Mouse (Mus musculus) midbrain, postnatal 0 days (tissue): ENCODE results near the gene 2200002J24Rik. TPM values are rescaled to one million over a fixed set of nuclear protein-coding genes. Genes with fewer than 3 reads are reported as not detected.

Experiments
- ATAC-seq: fragments of 200-750 bp; cut with Nextera tagmentation; 2 replicates; pipeline ENCODE4 v1.8.0; 2017; ENCODE audit warnings: moderate number of reproducible peaks, mild to moderate bottlenecking, moderate TSS enrichment, moderate library complexity; ENCODE audit not compliant: low FRiP score
- DNase-seq: peaks from one replicate; pipeline ENCODE4 v3.0.0-alpha.2; 2015; ENCODE audit warnings: low spot score
- H3K27ac ChIP-seq: fragments of 300-500 bp; sonication (generic); 2 replicates; pipeline ENCODE4 v1.5.1; 2014; ENCODE audit warnings: low read depth, mild to moderate bottlenecking, low read length, mixed read lengths
- H3K27me3 ChIP-seq: fragments of 300-500 bp; sonication (generic); 2 replicates; pipeline ENCODE4 v1.6.1; 2014; ENCODE audit warnings: low read length, control low read depth, mixed read lengths; ENCODE audit not compliant: insufficient read depth
- H3K36me3 ChIP-seq: fragments of 300-500 bp; sonication (generic); 2 replicates; pipeline ENCODE4 v1.6.1; 2014; ENCODE audit warnings: low read length, control low read depth, mixed read lengths; ENCODE audit not compliant: insufficient read depth
- H3K4me1 ChIP-seq: fragments of 300-500 bp; sonication (generic); 2 replicates; pipeline ENCODE4 v1.6.1; 2014; ENCODE audit warnings: mild to moderate bottlenecking, control low read depth, antibody characterized with exemption, low read length, mixed read lengths; ENCODE audit not compliant: insufficient read depth
- H3K4me2 ChIP-seq: fragments of 300-500 bp; sonication (generic); 2 replicates; pipeline ENCODE4 v1.6.1; 2014; ENCODE audit warnings: low read depth, mild to moderate bottlenecking, low read length, mixed read lengths; ENCODE audit not compliant: poor library complexity, severe bottlenecking
- H3K4me3 ChIP-seq: fragments of 300-500 bp; sonication (generic); 2 replicates; pipeline ENCODE4 v1.5.1; 2014; ENCODE audit warnings: low read depth, mild to moderate bottlenecking, low read length, moderate library complexity
- H3K9ac ChIP-seq: fragments of 300-500 bp; sonication (generic); replicated peaks from 2 replicates; pipeline ENCODE4 v1.6.1; 2014; ENCODE audit warnings: mild to moderate bottlenecking, low read length, moderate library complexity, mixed read lengths; ENCODE audit not compliant: poor library complexity, severe bottlenecking
- H3K9me3 ChIP-seq: fragments of 300-500 bp; sonication (generic); 2 replicates; pipeline ENCODE4 v1.6.1; 2016; ENCODE audit warnings: low read length, control low read depth
- CTCF ChIP-seq: IDR thresholded peaks from 2 replicates; pipeline ENCODE4 v1.5.1; 2016; ENCODE audit warnings: antibody characterized with exemption, mild to moderate bottlenecking
- WGBS: fragments of 180-500 bp; shearing (Covaris S2); extraction: QIAGEN DNeasy Blood & Tissue Kit; methylation state at CpG from one replicate; pipeline ENCODE4 v1.1.7; 2014; 5-methylcytosine and 5-hydroxymethylcytosine counted together
- polyA plus RNA-seq: library from polyadenylated mRNA; unstranded; fragments of >200 nt; fragmentation: Nextera tagmentation; extraction: Ambion mirVana; gene quantifications from 2 replicates; pipeline ENCODE4 v1.2.1, GENCODE M21; 2015
- total RNA-seq: library from RNA; depleted of rRNA; stranded (reverse); fragments of >200 nt; gene quantifications from 2 replicates; pipeline ENCODE4 v1.2.3, GENCODE M21; 2014

The 2200002J24Rik gene
- total and polyA plus RNA-seq, 2 experiments from 2014 or later, result not detected

DNA sequence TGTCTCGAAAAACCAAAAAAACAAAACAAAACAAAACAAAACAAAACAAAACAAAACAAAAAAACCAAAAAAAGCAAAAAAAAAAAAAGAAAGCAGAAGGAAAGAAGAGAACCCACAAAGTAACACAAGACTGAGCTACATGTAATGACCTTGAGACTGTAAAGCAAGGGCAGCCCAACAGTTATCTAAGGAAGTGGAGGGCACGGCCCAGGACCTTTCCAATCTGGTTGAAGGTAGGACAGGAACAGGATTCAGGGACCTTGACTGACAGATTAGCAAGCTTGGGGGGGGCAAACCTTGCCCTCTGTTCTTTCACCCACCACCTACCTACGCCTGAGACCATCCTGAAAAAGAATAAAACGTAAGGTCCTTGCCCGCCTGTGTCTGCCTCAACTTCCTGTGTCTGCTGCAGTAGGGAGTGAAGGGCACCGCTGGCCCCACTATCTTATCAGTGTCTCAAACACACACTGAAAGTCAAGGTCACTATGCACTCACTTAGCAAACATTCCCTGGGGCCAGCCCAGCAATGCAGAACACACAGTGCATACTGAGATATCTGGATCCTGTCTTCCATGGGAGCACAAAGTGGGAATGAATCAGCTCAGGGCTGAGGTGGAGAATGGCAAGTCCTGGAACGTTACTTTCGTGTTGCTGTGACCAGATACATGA lies 7.6 kb downstream of the 2200002J24Rik start:
- DNase-seq, result no peak
- Histone ChIP-seq H3K27ac (no peak overlapping the region), H3K9me3 (no peaks in the 10 kb centered on the region), H3K4me1 (no peaks in the 10 kb centered on the region), H3K27me3 (no peaks in the 10 kb centered on the region), H3K9ac (no peak overlapping the region), H3K36me3 (no peaks in the 10 kb centered on the region), H3K4me2 (no peak overlapping the region), H3K4me3 (no peak overlapping the region)
- WGBS, result 85% methylated on average over 8 of the region's 8 CpGs
- ATAC-seq, result no peak
- no peak for TF ChIP-seq CTCF

DNA sequence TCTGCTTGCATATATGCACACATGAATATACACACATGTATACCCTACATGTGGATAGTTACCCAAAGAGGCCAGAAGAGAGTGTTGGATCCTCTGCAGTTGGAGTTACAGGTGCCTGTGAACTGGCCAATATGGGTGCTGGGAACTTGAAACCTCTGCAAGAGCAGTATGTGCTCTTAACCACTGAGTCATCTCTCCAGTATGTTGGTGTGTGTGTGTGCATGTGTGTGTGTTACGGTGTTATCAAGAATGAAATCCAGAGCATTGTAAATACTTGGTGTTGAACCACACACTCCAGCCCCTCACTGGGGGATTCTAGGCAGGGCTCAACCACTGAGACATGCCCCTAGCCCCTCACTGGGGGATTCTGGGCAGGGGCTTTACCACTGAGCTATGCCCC lies 8.7 kb downstream of the 2200002J24Rik start:
- ATAC-seq (no peak), DNase-seq (no peak)
- no peak overlapping the region for H3K4me3 ChIP-seq
- H3K9ac ChIP-seq, result no peak overlapping the region
- H3K4me1 ChIP-seq, result no peaks in the 10 kb centered on the region
- WGBS, result 100% methylated on average over 1 of the region's 1 CpGs
- no peak for TF ChIP-seq CTCF
- no peaks in the 10 kb centered on the region for H3K36me3 ChIP-seq
- no peaks in the 10 kb centered on the region for H3K27me3 ChIP-seq
- H3K27ac ChIP-seq, result no peak overlapping the region
- H3K9me3 ChIP-seq, result no peaks in the 10 kb centered on the region
- no peak overlapping the region for H3K4me2 ChIP-seq

GRCm38 (mm10) chr7:30711942-30712341 lies 13.2 kb downstream of the 2200002J24Rik start, which contains the start of gene Atp4a:
Gene Atp4a, plus strand, starts transcription at chr7:30712209.
- Histone ChIP-seq H3K4me3 (no peak within 1 kb of the TSS), H3K4me1 (no peaks in the 10 kb centered on the region), H3K9ac (no peak within 1 kb of the TSS), H3K9me3 (no peaks in the 10 kb centered on the region), H3K27ac (no peak within 1 kb of the TSS), H3K36me3 (no peaks in the 10 kb centered on the region), H3K27me3 (peaks cover 9% of the 10 kb centered on the region), H3K4me2 (no peak within 1 kb of the TSS)
- no peak for TF ChIP-seq CTCF
- DNase-seq (no peak), ATAC-seq (no peak)
- 76% methylated on average over 3 of the region's 3 CpGs for WGBS

DNA sequence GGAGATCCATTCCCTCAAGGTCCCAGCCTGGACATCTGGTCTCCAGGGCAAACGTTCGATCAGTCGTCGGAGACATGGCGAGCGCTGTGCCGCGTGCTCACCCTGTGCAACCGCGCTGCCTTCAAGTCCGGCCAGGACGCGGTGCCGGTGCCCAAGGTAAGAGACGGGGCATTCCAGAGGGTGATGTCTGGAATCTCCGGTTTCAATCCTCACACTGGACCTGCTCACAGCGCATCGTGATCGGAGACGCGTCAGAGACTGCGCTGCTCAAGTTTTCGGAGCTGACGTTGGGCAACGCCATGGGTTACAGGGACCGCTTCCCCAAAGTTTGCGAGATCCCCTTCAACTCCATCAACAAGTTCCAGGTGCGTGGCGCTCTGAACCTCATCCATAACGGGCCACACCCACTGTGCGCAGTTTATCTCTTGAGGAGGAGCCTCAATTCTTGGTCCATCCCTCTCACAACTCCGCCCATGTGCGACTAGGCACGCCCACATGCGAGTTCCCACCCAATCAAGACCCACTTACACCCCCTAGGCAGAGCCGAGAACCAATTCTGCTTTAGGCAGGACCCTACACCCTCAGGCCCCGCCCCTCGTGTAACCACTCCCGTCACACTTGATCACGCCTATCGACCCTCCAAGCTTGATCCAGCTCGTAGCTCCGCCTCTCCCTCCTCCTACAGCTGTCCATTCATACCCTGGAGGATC lies 18.4 kb downstream of the 2200002J24Rik start:
- TF ChIP-seq CTCF, result no peak
- H3K27ac ChIP-seq, result no peak overlapping the region
- 0 out of 2 replicates have a peak, but pooled peaks cover 3% of the 10 kb centered on the region for H3K4me1 ChIP-seq
- H3K36me3 ChIP-seq, result no peaks in the 10 kb centered on the region
- ATAC-seq (peak; percentile 91), DNase-seq (peak; percentile 84)
- H3K9ac ChIP-seq, result 0 out of 2 replicates have a peak overlapping the region, but pooled peaks have one; percentile 19
- peak overlapping the region; percentile 62 for H3K4me2 ChIP-seq
- no peaks in the 10 kb centered on the region for H3K9me3 ChIP-seq
- H3K4me3 ChIP-seq, result peak overlapping the region; percentile 36
- 2% methylated on average over 43 of the region's 43 CpGs for WGBS
- H3K27me3 ChIP-seq, result peaks cover 18% of the 10 kb centered on the region

DNA sequence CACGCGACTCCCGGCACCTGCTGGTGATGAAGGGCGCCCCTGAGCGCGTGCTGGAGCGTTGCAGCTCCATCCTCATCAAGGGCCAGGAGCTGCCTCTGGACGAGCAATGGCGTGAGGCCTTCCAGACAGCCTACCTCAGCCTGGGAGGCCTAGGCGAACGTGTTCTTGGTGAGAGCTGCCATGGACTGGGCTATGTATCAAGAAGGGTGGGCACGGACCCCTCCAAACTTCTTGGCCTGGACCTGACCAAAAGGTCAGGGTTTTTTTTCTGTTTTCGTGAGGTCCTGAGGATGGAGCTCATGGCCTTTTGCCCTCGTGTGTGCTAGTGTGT lies 19.0 kb downstream of the 2200002J24Rik start:
- TF ChIP-seq CTCF, result peak; percentile 10; the same call in 1 of the 2 replicates
- 0 out of 2 replicates have a peak, but pooled peaks cover 3% of the 10 kb centered on the region for H3K4me1 ChIP-seq

DNA sequence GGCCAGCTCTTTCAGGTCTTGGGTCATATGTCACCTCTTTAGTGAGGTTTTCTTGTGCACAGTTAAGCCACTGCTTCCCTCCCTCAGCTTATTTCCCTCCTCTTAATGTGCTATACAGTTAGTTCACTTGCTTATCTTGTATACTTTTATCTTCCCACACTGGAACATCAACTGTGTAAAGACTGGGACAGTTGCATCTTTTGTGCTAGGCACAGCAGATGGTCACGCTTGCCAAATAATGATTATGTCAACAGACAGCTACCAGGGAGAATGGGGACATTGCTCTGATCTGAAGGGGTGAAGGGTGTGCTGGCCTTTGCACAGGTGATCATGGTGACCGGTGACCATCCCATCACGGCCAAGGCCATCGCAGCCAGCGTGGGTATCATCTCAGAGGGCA lies 20.9 kb downstream of the 2200002J24Rik start:
- no peak for DNase-seq
- TF ChIP-seq CTCF, result no peak
- Histone ChIP-seq H3K36me3 (no peaks in the 10 kb centered on the region), H3K4me3 (no peak overlapping the region), H3K4me1 (0 out of 2 replicates have a peak, but pooled peaks cover 3% of the 10 kb centered on the region), H3K27ac (no peak overlapping the region), H3K4me2 (no peak overlapping the region), H3K9ac (no peak overlapping the region), H3K27me3 (peaks cover 18% of the 10 kb centered on the region), H3K9me3 (no peaks in the 10 kb centered on the region)
- ATAC-seq, result no peak
- 98% methylated on average over 5 of the region's 5 CpGs for WGBS

More for the DNA sequence above, 19.0 kb downstream of the 2200002J24Rik start:
- no peak for DNase-seq
- Histone ChIP-seq H3K4me2 (peak overlapping the region; percentile 62), H3K36me3 (no peaks in the 10 kb centered on the region), H3K27ac (no peak overlapping the region), H3K9ac (peak overlapping the region; percentile 50; the same call in 1 of the 2 replicates), H3K4me3 (peak overlapping the region; percentile 36), H3K9me3 (no peaks in the 10 kb centered on the region), H3K27me3 (peaks cover 18% of the 10 kb centered on the region)
- no peak for ATAC-seq
- 9% methylated on average over 14 of the region's 14 CpGs for WGBS
